Mouse (Mus musculus) CH12.LX (cell line): Measurements from ENCODE around the gene Cdkl3. TPM values are rescaled to one million over a fixed set of nuclear protein-coding genes. Genes with fewer than 3 reads are reported as not detected.

ENCODE experiments used
- DNase-seq: peaks from one replicate; pipeline ENCODE4 v3.0.0-alpha.2; 2013; ENCODE audit errors: extremely low read depth
- H3K27ac ChIP-seq: 2 replicates; pipeline ENCODE4 v1.5.1; 2012; ENCODE audit warnings: low read depth, mild to moderate bottlenecking, control low read depth, moderate library complexity; ENCODE audit not compliant: insufficient read depth
- H3K27me3 ChIP-seq: replicated peaks from 2 replicates; pipeline ENCODE3; 2012; ENCODE audit warnings: inconsistent platforms
- H3K36me3 ChIP-seq, 2 experiments: replicated peaks in 1 of 2; 2 replicates each; pipeline versions ENCODE3 to v1.6.1; 2012; ENCODE audit warnings: inconsistent platforms in 1 of 2, low read length in 1 of 2, mild to moderate bottlenecking in 1 of 2, mixed read lengths in 1 of 2, moderate library complexity in 1 of 2; ENCODE audit not compliant: control insufficient read depth in 1 of 2, insufficient read depth in 1 of 2
- H3K4me1 ChIP-seq, 2 experiments: 2 replicates each; pipeline ENCODE4 v1.6.1; 2012; ENCODE audit warnings: inconsistent platforms in 1 of 2, moderate library complexity in 1 of 2; ENCODE audit not compliant: insufficient read depth in 2 of 2, control insufficient read depth in 1 of 2
- H3K4me2 ChIP-seq: 2 replicates; pipeline ENCODE4 v1.6.1; 2012; ENCODE audit warnings: low read depth, mild to moderate bottlenecking, control low read depth; ENCODE audit not compliant: poor library complexity, insufficient read depth, severe bottlenecking
- H3K4me3 ChIP-seq, 3 experiments: fragments of 150-350 bp in 1 of 3; sonication (generic) in 1 of 3; replicated peaks in 1 of 3; 2 replicates each; pipeline versions ENCODE3 to v1.5.1; 2011 to 2012; ENCODE audit warnings: low read depth in 2 of 3, low read length in 2 of 3, mild to moderate bottlenecking in 2 of 3, moderate library complexity in 2 of 3, control low read depth in 1 of 3, improper control_type of control experiment in 1 of 3, inconsistent platforms in 1 of 3, mixed read lengths in 1 of 3; ENCODE audit not compliant: poor library complexity in 1 of 3
- H3K79me2 ChIP-seq: replicated peaks from 2 replicates; pipeline ENCODE4 v1.6.1; 2012; ENCODE audit warnings: mild to moderate bottlenecking, moderate library complexity; ENCODE audit not compliant: control insufficient read depth, poor library complexity, insufficient read depth, severe bottlenecking; ENCODE audit errors: extremely low read depth
- H3K9ac ChIP-seq: 2 replicates; pipeline ENCODE4 v1.6.1; 2012; ENCODE audit warnings: low read depth, mild to moderate bottlenecking, control low read depth, moderate library complexity; ENCODE audit not compliant: insufficient read depth
- H3K9me3 ChIP-seq: replicated peaks from 2 replicates; pipeline ENCODE3; 2012; ENCODE audit warnings: low read length, inconsistent platforms, mixed read lengths
- BHLHE40 ChIP-seq: IDR thresholded peaks from 2 replicates; pipeline ENCODE4 v1.6.1; 2011; ENCODE audit warnings: mild to moderate bottlenecking, low read depth, low read length, improper control_type of control experiment
- CHD1 ChIP-seq: IDR thresholded peaks from 2 replicates; pipeline ENCODE4 v1.6.1; 2012; ENCODE audit warnings: low read depth, low read length, improper control_type of control experiment, inconsistent platforms
- CTCF ChIP-seq, 2 experiments: IDR thresholded peaks in 1 of 2; conservative IDR thresholded peaks in 1 of 2; 2 replicates each; pipeline ENCODE4 v1.5.1; 2011 to 2012; ENCODE audit warnings: low read depth in 2 of 2, low read length in 2 of 2, improper control_type of control experiment in 1 of 2, inconsistent platforms in 1 of 2, mild to moderate bottlenecking in 1 of 2, moderate library complexity in 1 of 2
- EP300 ChIP-seq: IDR thresholded peaks from 2 replicates; pipeline ENCODE4 v1.6.1; 2011; ENCODE audit warnings: low read length, improper control_type of control experiment
- ETS1 ChIP-seq: conservative IDR thresholded peaks from 2 replicates; pipeline ENCODE4 v1.6.1; 2012; ENCODE audit warnings: low read depth, mild to moderate bottlenecking, inconsistent platforms, low read length, improper control_type of control experiment, moderate library complexity
- MAFK ChIP-seq: IDR thresholded peaks from 2 replicates; pipeline ENCODE4 v1.6.1; 2011; ENCODE audit warnings: low read length, improper control_type of control experiment; ENCODE audit not compliant: insufficient replicate concordance
- MEF2A ChIP-seq: IDR thresholded peaks from 2 replicates; pipeline ENCODE4 v1.6.1; 2014; ENCODE audit warnings: low read depth, mild to moderate bottlenecking, inconsistent platforms, low read length, improper control_type of control experiment, borderline replicate concordance
- MXI1 ChIP-seq: IDR thresholded peaks from 2 replicates; pipeline ENCODE4 v1.6.1; 2011; ENCODE audit warnings: mild to moderate bottlenecking, low read depth, low read length, improper control_type of control experiment
- NRF1 ChIP-seq: IDR thresholded peaks from 2 replicates; pipeline ENCODE4 v1.6.1; 2014; ENCODE audit warnings: low read depth, mild to moderate bottlenecking, inconsistent platforms, low read length, improper control_type of control experiment, moderate library complexity
- PAX5 ChIP-seq: IDR thresholded peaks from 2 replicates; pipeline ENCODE4 v1.6.1; 2012; ENCODE audit warnings: low read length, inconsistent platforms, mixed read lengths
- RAD21 ChIP-seq: IDR thresholded peaks from 2 replicates; pipeline ENCODE4 v1.6.1; 2011; ENCODE audit warnings: low read depth, mild to moderate bottlenecking, low read length, improper control_type of control experiment, moderate library complexity
- SMC3 ChIP-seq: IDR thresholded peaks from 2 replicates; pipeline ENCODE4 v1.6.1; 2011; ENCODE audit warnings: low read depth, low read length, improper control_type of control experiment
- USF2 ChIP-seq: conservative IDR thresholded peaks from 2 replicates; pipeline ENCODE4 v1.6.1; 2011; ENCODE audit warnings: low read depth, low read length, improper control_type of control experiment
- ZKSCAN1 ChIP-seq: IDR thresholded peaks from 2 replicates; pipeline ENCODE4 v1.6.1; 2012; ENCODE audit warnings: low read depth, inconsistent platforms, low read length, improper control_type of control experiment, borderline replicate concordance
- dilution Hi-C: fragments of 300-500 bp; cut with MboI; formaldehyde crosslinking; loops from 2 replicates; pipeline ENCODE4 v1.14.3; 2020; ENCODE audit warnings: low sequenced_read_pairs; ENCODE audit not compliant: extremely low pct_unique_long_range_greater_than_20kb, extremely low pct_ligation_motif_present
- in situ Hi-C: fragments of 300-500 bp; cut with MboI; formaldehyde crosslinking; loops from 3 replicates; pipeline ENCODE4 v1.14.3; 2019; ENCODE audit warnings: low sequenced_read_pairs, low pct_ligation_motif_present, low pct_unique_long_range_greater_than_20kb, mixed read lengths
- polyA plus RNA-seq: library from polyadenylated mRNA; unstranded; fragments of >175 nt; gene quantifications from 2 replicates; pipeline ENCODE4 v1.2.1, GENCODE M21; 2012; ENCODE audit warnings: low read depth; ENCODE audit not compliant: insufficient read length
- total RNA-seq, 2 experiments: library from RNA; depleted of rRNA; stranded (reverse); fragments of 300-350 nt in 1 of 2; fragments of >200 nt in 1 of 2; gene quantifications; 2 replicates each; pipeline ENCODE4 v1.2.3; 2012 to 2014

The Cdkl3 gene
- total and polyA plus RNA-seq, 3 experiments, result 4.4 to 9.7 (median 8.0) TPM

DNA sequence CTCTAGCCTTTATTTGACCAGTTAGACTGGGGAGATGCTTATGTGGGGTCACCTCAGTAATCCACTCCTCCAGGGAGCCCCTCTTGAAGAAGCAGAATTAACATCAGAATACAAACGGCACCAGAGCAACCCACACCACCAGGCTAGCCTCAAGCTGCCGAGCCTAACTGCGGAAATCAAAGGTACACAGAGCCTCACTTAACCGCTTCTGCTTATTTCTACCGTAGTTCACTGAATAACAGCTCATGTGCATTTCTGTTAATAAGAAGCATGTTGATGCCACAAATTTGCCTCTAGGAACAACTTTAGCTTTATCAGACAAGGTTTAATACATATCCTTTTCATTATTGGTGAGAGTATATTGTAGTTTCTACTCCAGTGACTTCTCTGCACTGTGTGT is 61.8 kb downstream of the Cdkl3 start:
- Histone ChIP-seq H3K27ac (no peak overlapping the region), H3K4me3 (no peak overlapping the region), H3K79me2 (no peaks in the 10 kb centered on the region), H3K36me3 (no peaks in the 10 kb centered on the region), H3K27me3 (no peaks in the 10 kb centered on the region), H3K4me2 (no peak overlapping the region), H3K9me3 (peaks cover 3% of the 10 kb centered on the region), H3K9ac (no peak overlapping the region), H3K4me1 (peaks cover 0 to 12% of the 10 kb centered on the region in 2 experiments; a peak in 2 of 4 replicates)
- DNase-seq, result no peak
- dilution Hi-C loops, result no loop called here
- no peak for TF ChIP-seq MEF2A
- no peak for TF ChIP-seq PAX5
- no peak for TF ChIP-seq NRF1
- TF ChIP-seq USF2, result no peak
- TF ChIP-seq CTCF (conservative IDR thresholded peaks at IDR 0.05 in 1 of 2, IDR thresholded peaks at IDR 0.05 in 1 of 2; ENCODE audit: low read depth in 2 of 2, low read length in 2 of 2), result no peak
- TF ChIP-seq ZKSCAN1, result no peak
- TF ChIP-seq MXI1, result peak; percentile 84
- TF ChIP-seq BHLHE40, result no peak
- in situ Hi-C loops, result no loop called here

DNA sequence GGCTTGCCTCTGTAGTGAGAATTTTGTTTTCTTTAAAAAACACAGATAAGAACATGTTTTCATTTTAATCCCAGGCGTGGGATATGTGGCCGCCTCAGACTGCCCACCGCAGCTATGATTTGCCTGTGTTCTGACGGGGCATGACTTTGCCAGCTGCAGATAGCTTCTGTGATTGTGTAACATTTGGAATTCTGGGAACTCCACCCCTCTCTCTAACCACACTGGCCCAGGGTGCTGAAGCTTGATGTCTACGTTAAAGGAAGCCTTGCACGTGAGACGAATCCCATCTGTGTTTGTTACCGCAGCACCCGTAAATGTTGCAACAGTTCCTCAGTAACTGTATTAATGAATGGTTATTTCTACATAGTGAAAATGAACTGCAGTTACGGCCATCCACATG is 67.7 kb downstream of the Cdkl3 start:
- no peak overlapping the region for H3K27ac ChIP-seq
- no peak for TF ChIP-seq BHLHE40
- TF ChIP-seq CTCF (conservative IDR thresholded peaks at IDR 0.05 in 1 of 2, IDR thresholded peaks at IDR 0.05 in 1 of 2; ENCODE audit: low read depth in 2 of 2, low read length in 2 of 2), result no peak
- no peak for TF ChIP-seq RAD21
- TF ChIP-seq SMC3, result no peak
- TF ChIP-seq CHD1, result no peak
- no peak for TF ChIP-seq MAFK
- TF ChIP-seq MEF2A, result no peak
- TF ChIP-seq PAX5, result no peak
- H3K36me3 ChIP-seq, result no peaks in the 10 kb centered on the region
- in situ Hi-C loops (no loop called here), dilution Hi-C loops (no loop called here)
- H3K79me2 ChIP-seq, result no peaks in the 10 kb centered on the region
- no peaks in the 10 kb centered on the region for H3K27me3 ChIP-seq
- H3K4me2 ChIP-seq, result no peak overlapping the region
- H3K9me3 ChIP-seq, result no peaks in the 10 kb centered on the region
- no peak overlapping the region for H3K4me3 ChIP-seq
- no peak overlapping the region for H3K9ac ChIP-seq
- DNase-seq, result no peak
- H3K4me1 ChIP-seq, result peaks cover 15 to 32% of the 10 kb centered on the region in 2 experiments

GRCm38 (mm10) chr11:52073528-52074170 is 69.6 kb downstream of the Cdkl3 start:
- DNase-seq, result no peak
- Histone ChIP-seq H3K36me3 (no peaks in the 10 kb centered on the region), H3K4me3 (no peak overlapping the region)
- 0 out of 2 replicates have a peak, but pooled peaks have one; percentile 15 for TF ChIP-seq EP300
- no peak; the same call in 1 of the 2 replicates for TF ChIP-seq ETS1
- TF ChIP-seq, all 38 proteins: peak for 1
- in situ Hi-C loops (no loop called here), dilution Hi-C loops (no loop called here)
- Histone ChIP-seq H3K79me2 (no peaks in the 10 kb centered on the region), H3K9me3 (no peaks in the 10 kb centered on the region), H3K4me2 (no peak overlapping the region), H3K27me3 (no peaks in the 10 kb centered on the region), H3K27ac (no peak overlapping the region), H3K4me1 (peaks cover 20 to 43% of the 10 kb centered on the region in 2 experiments), H3K9ac (no peak overlapping the region)
